Mouse (Mus musculus) erythroblast, adult 5-6 weeks (primary cell): ENCODE data around the gene Fpgs. TPM values are rescaled to one million over a fixed set of nuclear protein-coding genes. Genes with fewer than 3 reads are reported as not detected.

Experiments
- ATAC-seq: replicated peaks from 2 replicates; pipeline ENCODE4 v1.8.0; 2016; ENCODE audit warnings: moderate number of reproducible peaks, mild to moderate bottlenecking, moderate TSS enrichment, inconsistent platforms; ENCODE audit not compliant: poor library complexity, low FRiP score, severe bottlenecking
- total RNA-seq, 2 experiments: library from RNA; stranded (forward) in 1 of 2; stranded (reverse) in 1 of 2; fragments of 150-400 nt in 1 of 2; fragments of 200-764, 138-1000 nt in 1 of 2; gene quantifications; 2 replicates each; pipeline versions ENCODE4 v1.2.3 to v1.2.4; 2015 to 2017; ENCODE audit warnings: low replicate concordance in 2 of 2

Gene Fpgs
- total RNA-seq, 2 experiments from 2014 or later = 4.0 to 6.6 TPM

DNA sequence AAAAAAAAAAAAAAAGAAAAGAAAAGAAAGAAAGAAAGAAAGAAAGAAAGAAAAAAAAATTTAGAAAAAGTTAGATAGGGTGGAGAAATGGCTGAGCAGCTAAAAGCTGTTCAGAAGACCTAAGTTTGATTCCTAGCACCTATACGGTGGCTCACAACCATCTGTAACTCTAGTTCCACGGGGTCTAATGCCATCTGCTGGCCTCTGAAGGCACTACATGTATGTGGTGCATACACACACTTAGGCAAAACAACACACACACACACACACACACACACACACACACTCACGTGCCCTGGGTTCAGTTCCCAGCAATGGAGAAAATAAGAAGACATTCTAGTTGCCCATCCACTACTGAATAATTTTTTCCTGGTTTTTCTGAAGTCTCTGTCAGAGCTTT is 27.1 kb downstream of the Fpgs start:
- no peak for ATAC-seq

DNA sequence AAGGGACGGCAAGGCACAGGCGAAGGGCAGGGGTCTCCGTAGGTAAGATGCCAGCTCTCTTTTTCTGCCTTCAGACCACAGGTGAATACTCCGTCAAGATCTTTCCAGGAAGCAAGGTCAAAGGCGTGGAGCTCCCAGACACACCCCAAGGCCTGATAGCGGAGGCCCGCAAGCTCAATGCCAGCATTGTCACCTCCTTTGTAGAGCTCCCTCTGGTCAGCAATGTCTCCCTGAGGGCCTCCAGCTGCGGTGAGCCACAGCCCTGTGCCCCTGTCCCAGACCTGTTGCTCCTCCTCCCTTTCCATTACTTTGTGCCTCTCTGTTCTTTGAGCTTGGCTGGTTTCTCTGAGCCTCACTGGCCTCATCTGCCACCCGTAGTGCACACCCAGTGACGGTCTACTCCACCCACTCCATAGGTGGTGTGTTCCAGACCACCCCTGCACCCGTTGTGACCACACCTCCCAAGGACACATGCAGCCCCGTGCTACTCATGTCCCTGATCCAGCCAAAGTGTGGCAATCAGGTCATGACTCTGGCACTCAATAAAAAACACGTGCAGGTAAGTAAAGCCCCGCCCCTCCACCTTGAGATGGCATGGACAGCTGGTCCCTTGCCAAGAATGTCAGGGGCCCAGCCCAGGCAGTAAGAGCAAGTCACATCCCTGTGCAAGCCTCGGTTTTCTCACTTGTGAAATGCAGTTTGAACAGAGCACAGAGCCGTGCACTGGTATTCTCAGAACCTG is 30.6 kb downstream of the Fpgs start:
- ATAC-seq = no peak

DNA sequence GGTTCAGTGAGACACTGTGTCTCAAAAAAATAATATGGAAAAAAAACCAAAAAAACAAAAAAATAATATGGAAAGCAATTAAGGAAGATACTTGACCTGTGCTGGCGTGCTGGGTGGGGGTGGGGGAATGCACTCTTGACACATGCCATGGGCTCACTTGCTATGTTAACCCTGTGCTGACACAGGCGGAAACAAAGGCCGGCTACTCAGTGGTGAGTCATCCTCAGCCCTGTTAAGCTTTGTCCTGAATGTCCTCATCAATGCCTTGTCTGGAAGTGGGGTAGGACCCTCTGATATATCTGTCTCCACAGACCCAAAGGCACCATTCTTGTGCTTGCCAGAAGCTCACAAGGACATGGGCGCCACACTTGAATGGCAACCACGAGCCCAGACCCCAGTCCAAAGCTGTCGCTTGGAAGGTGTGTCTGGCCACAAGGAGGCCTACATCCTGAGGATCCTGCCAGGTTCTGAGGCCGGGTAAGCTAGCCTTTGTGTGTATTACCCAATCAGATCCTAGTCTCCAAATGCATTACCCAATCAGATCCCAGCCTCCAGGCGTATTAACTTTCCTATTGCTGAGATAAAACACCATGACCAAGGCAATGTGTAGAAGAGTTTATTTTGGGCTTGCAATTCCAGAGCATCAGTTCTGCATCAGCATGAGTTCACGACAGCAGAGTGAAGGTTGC is 31.9 kb downstream of the Fpgs start:
- ATAC-seq = no peak

DNA sequence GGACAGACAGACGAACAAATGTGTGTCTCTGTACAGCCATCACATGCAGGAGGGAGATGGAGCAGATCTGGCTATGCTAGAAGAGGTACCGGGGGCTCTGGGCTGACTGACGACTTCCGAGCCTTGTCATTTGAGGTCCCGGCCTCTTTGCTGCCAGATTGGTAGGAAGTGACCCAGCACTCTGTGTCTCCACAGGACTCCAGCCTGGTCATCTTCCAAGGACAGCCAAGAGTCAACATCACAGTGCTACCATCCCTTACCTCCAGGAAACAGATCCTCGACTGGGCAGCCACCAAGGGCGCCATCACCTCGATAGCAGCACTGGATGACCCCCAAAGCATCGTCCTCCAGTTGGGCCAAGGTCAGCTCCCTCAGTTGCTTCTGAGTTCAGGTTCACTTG is 32.8 kb downstream of the Fpgs start:
- no peak for ATAC-seq

DNA sequence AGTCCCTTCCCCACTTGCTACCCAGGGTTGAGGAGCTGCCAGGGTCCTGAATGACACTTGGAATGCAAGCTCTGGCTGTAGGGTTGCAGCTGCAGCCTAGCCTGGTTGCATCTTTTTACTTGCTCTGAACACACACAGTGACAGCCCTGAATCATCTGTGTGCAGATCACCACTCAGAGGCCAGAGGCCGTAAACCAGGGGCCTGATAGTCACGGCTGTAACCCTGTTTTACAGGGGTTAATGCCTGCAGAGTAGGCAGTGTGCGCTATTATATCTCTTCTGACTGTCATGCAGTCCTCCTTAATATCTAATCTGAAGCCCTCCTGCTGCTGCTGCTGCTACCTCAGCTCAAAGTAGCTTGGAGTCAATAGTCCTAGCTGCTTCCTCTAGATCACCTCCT is 34.1 kb downstream of the Fpgs start:
- ATAC-seq = no peak

DNA sequence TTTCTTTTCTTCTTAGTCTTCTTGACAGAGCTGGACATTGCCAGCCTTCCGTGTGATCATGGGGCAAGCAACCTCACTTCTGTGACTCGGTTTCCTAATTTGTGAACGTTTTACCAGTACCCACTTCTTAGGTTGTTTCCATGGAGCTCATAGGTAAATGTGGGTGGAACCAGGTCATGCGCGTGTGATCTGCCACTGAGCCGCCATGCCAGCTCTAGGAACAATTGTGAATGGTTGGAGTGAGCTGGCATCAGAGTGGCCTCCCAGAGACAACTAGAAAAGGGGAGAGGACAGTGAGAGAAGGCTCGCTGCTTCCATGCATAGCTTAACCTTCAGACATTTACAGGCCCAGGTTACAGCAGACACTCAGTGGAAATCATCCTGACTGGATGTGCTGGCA is 35.8 kb downstream of the Fpgs start:
- no peak for ATAC-seq

DNA sequence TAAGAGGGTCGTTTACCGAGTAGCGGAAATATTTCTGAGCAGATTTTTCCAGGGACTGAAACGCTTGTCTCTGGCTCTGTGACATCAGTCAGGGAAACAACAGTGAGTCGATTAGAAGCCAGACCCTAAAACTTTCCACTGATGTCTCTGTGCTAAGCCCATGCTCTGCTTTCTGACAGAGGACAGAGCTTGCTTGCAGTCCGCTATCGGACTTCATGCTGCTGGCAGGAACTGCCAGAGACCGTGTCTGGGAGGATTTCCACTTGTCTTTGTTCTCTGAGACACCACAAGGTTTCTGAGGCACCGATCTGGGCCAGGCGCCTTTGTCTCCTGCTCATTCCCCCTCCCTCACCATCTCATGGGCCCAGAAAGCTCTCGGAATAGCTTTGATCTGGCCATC is 36.2 kb downstream of the Fpgs start:
- no peak for ATAC-seq

DNA sequence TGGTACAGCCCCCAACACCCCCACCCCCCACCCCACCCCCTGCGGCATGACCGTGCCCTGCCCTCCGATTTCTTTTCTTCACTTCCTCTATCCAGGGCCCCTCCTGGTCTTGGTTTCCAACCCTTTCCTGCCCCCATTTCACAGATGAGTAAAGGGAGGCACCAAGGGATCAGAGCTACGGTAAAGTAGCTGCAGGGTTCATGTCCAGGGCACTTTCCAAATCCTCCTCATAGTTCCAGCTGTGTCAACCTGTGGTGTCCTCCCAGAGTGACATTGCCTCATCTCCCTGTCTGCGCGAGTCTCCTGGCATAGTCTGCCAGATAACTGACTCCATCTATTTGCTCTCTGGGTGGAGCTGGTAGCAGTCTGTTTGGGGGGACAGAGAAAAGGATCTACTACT is 38.1 kb downstream of the Fpgs start:
- ATAC-seq = no peak

DNA sequence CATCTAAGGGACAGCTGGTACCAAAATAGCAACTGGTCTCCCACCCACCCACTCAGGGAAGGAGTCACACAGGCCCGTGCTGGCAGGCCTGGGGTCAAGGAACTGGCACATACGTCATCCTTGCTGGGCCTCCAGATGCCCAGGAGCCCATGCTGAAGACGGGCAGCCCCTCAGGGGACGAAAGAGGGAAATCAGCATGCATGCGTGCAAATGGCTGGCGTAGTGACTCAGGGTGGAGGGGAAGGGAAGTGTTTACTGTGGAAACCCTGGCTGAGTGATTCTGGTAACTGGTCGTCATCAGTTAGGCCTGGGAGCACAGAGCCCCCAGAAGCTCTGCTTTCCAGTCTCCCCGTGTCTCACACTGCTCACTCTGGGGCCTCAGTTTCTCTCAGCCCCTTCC is 38.6 kb downstream of the Fpgs start:
- ATAC-seq = no peak

DNA sequence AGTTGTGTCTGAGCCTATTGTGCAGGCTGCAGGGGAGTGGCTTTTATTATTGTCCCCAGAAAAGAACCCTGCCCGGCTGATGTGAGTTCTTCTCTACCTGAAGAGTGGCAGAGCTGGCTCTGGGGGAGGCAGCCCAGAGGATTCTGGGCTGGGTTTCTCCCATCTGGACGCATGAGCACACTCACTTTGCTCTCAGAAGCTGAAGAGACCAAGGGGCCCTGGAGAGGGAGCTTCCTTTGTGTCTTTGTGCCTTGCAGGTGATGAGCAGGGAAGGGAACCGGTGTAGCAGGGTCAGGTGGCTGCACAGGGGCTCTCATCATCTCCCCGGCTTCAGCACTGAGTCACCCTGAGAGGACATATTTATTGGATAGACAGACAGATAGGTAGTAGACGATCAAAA is 41.7 kb downstream of the Fpgs start:
- ATAC-seq = no peak

DNA sequence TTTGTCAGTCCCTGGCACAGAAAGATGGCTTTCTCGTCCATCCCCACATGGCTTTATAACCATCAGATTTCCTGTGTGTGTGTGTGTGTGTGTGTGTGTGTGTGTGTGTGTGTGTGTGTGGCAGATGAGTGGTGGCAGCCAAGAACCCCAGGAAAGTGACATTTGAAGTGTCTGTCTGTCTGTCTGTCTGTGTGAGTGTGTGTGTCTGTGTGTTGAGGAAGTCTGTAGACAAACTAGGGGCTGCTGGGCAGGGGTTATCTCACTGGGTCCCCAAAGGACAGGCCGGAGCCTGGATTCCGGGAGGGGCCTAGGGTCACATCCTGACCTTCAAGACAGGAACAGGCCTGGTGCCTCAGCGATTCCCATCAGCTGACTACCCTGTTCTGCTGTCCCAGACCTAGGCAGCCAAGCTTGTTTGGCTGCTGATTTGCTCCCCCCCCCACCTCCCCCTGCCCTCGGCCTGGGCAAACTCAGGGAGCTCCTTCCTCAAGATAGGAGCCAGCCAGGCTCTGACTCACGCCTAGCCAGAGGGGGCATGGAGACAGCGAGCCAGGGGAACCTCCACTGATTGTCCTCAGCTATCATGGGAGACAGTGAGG is 42.3 kb downstream of the Fpgs start:
- no peak for ATAC-seq

DNA sequence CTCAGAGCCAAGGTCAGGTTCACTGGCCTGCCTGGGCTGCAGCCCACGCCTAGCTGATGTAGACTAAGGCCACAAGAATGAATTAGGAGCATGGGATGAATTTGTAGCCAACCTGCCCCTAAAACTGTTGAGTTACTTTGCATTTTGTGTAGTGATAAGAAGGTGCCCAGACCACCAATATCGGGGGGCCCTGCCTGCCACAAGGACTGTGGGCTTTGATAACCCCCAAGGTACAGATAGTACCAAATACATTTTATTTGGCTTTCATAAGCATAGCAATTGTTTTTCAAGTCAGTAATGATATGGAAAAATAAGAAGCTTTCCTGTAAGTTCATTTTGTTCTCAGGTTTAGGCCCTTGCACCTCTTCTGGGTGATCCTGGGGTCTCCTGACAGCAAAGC is 45.1 kb downstream of the Fpgs start:
- no peak for ATAC-seq

DNA sequence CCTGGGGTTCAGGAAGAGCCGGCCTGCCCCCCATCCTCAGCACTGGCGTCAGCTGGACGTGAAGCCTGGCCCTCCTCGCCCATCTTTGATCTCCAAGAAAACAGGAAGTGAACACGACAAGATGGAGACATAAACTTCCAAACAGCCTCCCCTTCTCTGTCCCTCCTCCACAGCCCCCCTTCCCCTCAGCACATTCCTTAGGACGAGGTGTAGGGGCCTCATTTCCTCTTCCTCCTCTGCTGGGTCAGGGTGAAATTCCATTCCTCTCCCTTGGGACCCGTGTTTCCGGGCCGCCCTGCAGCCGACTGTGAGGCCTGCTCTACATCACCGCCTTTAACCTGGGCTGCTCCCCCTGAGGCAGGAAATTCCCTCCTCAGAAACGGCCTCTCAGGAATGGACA is 48.1 kb downstream of the Fpgs start:
- no peak for ATAC-seq

DNA sequence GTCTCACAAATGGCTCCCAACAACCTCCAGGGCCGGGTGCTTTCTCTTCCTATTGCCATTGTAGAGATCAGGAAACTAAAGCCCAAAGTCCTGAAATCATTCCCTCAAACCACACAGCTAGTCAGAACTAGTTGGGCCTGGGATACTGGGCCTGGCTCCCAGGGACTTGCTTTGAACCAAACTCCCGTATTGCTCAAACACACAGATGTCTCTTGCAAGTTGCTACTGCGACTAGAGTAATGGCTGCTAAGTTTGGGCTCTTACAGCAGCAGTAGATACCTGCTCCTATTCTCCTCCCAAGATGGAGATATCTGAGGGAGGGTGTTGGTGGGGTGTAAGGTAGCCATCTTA is 48.6 kb downstream of the Fpgs start:
- ATAC-seq = no peak

DNA sequence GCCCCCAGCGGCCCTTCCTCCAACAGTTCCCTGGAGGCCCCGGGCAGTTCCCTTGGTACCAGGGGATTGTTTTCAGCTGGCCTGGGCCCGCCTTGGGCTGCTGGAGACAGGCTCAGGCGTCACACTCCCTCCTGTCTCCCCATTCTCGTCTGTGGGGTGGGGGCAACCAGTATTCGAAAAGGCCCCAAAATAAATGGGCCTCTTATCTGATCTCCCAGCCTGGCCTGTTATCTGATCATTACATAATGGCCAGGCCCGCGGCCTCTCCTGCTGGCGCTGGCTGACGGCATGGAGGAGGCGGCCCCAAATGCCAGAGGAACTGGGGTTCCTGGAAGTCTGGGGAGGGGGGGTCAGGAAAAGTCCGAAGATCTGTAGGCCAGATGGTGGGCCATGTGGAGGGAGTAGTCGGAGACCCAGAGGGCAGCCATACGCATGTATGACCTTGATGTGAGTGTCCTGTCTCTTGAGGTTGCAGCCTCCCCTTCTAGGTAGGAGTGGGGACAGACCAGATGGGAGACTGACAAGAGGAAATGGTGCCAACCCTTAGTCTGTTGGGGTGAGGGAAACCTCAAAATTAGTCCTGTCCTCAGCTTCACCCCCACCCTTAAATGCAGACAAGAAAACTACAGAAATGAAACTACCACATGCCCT is 49.1 kb downstream of the Fpgs start:
- no peak for ATAC-seq

DNA sequence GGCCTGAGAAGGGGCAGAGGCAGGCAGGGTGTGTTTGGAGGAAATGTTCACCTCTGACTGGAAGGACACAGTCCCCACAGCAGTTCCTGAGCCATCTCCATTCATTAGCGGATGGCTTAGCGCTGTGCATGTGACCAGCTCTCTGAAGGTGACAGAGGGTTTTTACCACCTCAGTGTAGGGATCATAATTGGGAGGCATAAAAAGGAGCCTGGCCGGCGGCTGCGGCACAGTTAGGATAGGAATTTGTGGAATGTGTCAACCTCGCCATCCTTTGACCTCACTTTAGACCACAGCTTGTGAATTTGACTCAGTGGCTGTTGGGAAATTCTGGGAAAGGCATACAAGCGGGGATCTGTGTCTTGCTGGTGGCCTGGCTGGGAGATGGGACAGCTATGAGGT is 50.2 kb downstream of the Fpgs start:
- no peak for ATAC-seq

DNA sequence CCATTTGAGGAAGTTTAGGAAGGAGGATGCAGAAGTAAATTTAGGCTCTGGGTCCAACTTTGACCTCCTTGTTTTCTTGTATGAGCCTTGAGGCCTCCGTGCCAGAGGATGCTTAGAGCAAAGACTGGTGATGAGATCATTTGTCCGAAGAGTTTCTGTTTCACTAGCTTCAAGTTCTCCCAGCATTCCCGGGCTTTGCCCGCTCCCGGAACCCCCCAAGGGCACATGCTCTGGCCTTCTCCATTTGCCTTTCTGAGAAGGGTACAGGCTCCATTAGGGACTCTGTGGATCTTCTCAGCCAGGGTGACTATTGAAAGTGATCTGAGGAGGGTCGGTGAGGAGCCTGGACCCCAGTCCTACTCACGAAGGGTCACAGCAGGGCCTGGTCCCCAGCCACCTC is 56.6 kb downstream of the Fpgs start:
- no peak for ATAC-seq

DNA sequence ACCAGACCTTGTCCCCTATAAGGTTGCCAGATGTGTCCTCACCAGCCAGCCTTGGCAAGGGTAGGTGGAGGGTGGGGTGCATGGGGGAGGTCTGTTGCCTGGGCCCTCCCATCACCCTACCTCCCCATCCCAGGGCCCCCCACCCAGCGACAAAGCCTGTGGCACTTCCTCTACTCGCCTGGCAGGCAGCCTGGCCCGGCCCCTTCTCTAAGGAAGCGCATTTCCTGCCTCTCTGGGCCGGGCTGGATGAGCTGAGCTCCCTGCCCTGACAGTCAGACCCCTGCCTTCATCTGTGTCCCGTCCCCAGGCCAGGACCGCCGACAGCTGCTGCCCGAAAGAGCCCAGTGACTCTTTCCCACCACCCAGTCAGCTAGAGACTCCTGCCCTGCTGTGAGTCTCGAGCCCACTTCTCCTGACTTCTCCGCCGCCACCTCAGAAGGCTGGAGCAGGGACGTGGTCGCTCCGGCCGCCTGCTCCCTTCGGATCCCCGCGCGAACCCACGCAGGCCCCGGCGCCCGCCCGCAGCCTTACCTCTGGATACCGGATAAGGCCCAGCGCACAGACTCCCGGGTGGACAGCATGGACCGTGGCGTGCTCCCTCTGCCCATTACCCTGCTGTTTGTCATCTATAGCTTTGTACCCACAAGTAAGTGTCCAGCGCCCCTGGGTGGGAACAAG is 57.4 kb downstream of the Fpgs start, which contains the start of gene Eng:
TSS of gene Eng (plus strand) at position 217 of the 678 bp plus-strand sequence.
- ATAC-seq = peak; percentile 44

DNA sequence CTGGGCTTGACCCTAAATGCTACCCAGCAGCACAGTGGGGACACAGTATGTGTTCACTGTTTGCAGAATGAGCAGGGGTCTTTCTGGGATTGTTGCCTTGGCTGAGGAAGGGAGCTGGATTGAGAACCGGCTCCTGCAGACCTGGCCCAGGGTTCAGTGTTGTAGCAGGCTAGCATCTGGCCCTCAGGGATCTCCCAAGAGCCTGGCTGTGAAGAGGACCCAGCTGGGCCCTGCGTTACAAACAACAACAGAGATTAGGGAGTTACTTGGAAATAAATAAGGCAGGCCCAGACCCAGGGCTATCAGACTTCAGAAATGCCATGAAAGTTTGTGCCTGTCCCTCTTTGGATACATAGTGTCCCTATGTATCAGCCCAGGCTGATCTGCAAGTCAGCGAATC is 58.3 kb downstream of the Fpgs start:
- ATAC-seq = no peak

DNA sequence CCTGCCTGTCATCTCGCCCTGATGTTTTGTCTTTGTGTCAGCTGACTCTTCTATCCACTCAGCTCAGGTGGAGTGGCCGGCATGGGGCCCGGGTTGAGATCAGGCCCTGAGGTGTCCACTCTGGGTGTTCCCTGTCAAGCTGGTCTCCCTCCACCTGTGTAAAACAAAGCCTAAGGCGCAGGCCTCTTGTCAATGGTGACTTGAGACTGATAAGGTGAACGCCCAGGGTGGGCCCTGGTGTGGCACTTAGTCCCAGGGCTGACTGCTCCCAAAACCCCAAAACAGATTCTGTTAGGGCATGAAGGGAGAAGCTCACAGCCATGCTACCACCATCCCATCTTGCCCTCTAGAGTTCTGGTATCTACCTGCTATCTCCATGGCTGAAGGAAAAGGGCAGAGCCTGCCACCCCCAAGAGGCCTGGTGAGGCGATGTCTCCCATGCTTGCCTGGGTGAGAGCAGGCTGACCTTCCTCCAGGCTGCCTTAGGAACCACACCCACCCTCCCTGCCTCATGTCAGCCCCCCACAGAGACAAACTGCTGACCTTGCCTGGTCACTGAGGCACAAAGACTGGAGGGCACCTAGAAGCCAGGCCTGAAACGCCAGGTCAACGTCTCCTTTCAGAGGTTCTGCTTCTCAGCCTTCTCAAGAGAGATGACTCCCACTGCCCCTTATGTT is 59.0 kb downstream of the Fpgs start:
- ATAC-seq = no peak
